Mouse (Mus musculus): ENCODE measurements around the gene Sh3bgr.

Sh3bgr gene

DNA sequence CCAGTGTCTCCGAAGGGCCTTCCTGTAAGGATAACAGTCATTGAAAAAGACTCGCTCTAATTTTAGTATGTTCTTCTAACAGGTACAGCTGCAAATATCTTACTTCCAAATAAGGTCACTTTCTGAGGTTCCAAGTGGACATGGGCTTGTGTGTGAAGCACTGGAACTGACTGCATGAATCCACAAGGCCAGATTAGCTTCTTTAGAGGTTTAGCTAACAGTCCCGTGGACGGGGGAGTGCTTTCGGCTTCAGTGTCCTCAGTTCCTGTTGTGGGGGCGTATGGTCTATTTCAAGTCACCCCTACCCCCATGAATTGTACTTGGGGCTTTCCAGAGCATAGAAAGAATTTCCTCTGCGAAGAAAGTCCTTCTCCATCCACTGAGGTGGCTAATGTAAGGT lies 10.6 kb downstream of the Sh3bgr start:
- no peak for DNase-seq

DNA sequence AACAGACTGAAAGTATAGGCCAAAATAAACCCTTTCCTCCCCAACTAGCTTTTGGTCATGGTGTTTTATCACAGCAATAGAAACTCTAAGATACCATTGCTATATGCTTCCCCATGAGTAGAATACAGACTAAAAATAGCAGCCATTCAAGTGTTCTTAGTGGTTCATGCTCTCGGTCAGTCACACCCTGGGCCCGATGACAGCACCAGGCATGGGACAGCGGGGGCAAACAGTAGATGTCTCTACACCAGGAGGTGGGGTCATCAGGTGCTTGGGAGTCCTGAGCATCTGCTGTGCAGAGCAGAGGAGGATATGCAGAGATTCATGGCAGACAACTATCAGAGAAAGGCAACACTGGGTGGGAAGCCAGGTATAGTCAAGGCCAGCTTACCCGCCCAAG lies 12.8 kb downstream of the Sh3bgr start:
- DNase-seq, result no peak

DNA sequence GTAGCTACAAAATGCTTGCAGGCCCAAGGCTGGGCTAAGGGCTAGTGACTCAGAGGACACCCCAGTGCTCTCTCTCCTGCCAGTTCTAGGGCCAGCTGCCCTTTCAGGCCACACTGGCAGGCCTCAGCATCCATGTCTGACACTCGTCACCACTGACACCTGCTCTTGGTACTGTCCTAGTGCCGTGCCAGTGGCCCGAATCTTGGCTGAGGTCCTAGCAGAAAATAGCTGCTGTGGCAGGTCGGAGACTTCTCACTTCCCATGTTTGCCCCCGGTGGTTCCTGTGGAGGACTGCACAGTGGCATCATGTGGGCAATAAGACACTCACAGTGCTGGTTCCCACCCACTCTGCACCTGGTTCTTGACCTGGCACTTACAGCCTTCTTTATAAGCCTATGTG lies 21.2 kb downstream of the Sh3bgr start:
- DNase-seq, result no peak

DNA sequence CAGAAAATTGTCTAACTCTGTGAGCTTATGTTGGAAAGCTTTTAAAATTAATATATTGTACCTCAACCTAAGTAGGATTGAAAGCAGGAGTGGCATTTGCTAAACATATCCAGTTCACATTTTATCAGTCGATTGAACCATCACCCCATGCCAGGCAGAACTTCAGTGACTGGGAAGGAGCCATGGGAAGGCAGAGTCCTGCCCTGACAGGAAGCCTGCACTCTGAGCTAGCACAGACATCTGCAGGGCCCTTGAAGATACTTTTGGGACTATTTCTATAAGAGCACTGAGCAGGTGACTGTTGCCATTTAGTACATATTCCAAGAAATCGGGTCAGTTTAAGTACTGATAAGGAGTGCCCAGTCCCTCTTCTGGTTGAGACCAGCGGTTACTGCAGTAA lies 21.7 kb downstream of the Sh3bgr start:
- no peak for DNase-seq

DNA sequence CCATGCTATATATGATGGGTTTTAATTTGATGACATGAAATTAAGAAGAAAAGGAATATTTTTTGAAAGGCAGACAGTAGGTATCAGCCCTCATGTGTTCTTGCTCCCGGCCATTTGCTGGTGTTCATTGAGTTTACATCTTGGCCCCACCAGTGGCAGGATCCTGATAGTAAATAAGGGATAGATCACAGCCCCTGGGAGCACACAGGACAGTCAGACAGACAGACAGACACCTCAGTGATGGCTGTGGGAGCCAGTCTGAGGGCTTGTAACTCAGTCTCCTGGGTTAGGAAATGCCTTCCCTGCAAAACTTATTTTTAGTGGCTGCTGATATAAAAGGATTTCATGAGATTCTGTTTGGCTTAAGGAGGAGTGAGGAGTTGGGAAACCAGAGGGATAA lies 22.2 kb downstream of the Sh3bgr start:
- DNase-seq, result no peak

DNA sequence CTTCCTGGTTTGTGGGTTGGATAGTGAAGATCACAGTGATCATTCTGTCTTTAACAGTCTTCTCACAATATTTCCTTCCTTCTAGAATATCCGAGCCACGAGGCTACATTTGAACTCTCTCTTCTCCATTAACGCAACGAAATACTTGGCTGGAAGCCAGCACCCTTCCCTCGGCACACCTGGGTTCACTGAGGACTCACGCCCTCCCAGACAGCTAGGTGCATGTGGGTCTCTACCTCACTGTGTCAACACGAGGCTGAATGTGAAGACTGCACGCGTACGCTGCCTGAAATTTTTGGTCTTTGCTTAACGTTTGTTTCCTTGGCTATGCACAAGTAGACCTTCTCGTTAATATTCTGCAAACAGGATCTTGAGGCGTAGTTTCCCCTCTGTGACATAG lies 28.2 kb downstream of the Sh3bgr start:
- DNase-seq, result no peak

DNA sequence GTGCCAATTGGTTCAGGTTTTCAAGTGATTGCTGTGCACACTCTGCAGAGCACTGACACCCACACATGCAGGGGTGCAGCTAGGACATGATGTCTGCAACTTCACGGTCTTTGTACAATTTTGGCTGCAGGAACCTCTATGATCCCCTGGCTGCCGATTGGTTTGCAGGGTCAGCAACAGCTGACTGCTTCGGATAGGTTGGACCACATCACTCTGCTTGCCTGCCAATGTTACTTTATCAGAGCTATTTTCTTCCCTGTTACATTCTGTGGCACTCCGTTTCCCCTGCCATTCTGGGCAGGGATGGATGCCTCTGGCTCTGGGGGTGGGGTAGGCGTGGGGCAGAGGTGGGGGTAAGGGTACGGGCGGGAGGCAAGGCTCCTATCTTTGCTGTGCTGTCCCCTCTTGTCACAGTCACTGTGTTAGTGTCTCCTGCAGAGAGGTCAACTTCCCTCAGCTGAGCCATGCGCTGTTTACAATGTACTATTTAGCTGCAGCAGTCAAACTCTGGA lies 28.9 kb downstream of the Sh3bgr start:
- DNase-seq, result no peak

DNA sequence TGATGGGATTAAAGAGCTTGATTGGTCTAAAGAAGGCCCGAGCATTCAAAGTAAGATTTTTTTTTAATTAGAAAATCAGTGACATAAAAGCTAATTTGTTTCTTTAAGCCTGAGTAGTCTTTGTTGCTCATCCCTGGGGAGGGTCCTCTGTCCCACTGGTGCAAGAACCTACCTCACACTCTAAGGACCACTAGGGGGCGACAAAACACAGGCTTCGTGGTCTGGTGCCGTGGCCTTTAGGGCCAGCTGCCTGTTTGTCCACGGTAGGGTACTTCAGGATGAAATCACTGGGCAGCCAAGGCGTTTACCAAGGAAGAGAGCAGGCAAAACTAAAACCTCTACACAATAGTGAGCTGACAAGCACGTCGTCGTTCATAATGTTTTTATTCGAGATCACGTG lies 30.2 kb downstream of the Sh3bgr start:
- peak; percentile 88 for DNase-seq

DNA sequence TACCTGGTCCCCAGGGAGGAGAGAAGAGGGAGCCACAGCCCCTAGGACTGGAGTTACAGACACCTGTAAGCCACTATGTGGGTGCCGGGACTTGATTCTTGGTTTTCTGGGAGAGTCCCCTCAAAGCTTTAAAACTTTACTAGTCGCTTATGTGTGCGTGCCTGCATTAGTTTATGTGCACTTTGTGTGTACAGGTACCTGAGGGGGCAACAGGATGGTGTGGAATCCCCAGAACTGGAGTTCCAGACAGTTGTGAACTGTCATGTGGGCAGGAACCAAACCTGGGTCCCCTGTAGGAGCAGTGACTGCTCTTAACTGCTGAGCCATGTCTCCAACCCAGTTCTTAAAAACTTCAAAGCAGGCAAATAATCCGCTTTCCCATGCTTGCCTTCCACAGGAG lies 31.0 kb downstream of the Sh3bgr start:
- no peak for DNase-seq

DNA sequence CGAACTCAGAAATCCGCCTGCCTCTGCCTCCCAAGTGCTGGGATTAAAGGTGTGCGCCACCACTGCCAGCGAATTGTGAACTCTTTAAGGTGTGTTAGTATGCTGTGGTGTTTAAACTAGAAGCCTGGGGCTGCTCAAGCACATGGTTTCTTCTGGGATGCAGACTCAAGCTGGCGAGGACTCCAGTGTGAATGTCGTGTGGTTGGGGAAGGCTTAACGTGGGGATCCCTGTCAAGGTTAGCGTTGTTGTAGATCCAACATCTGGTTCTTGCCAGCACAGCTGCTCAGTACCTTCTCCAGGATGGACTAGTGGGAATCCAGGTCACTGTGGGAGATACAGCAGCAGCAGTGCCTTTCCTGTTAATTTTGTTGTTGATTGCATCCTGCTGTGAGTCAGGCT lies 31.7 kb downstream of the Sh3bgr start:
- DNase-seq, result no peak

DNA sequence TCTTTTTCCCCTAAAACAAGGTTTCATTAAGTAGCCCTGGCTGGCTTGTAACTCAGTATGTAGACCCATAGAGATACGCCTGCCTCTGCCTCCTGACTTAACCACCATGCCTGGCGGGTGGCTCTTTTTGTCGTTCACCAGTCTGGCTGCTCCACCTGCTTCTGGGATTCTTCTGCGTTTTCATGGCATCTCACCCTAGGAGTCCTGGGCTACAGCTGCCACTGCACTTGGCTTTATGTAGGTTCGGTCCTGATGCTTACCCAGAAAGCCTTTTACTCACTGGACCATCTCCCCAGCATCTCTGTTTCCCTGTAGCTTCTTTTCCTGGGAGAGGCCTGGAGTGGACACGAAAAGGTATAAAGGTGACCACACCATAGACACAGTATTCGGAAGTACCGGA lies 33.7 kb downstream of the Sh3bgr start:
- no peak for DNase-seq

DNA sequence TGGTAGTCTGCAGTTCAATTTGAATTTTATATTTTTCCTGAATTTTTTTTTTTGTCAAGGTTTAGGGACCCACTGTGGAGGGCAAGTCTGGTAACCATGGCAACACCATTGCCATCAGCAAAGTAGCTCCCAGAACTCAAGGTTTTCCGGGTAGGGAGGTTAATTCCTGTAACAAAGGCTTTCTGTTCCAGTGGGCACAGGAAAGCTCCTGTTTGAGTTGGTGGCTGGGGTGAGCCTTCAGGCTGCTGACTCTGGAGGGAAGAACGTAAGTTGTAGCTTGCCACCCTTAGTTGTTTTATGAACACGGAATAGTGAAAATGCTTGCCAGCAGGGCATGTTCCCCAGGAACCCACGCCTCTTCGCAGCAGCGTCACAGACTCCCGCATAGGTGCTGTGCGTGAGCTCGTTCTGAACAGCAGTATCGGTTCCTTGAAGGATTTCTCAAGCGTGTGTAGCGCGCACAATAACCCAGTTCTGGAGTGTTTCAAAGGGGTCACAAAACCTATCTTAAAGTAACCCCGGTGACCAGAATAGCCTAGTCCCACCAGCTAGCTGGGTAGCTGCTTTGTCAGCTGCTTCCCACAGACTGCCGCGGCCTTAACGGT lies 35.2 kb downstream of the Sh3bgr start, which contains the start of gene B3galt5:
Gene B3galt5 (plus strand): TSS at position 436 of the 605 bp plus-strand sequence.
- DNase-seq, result peak; percentile 41

DNA sequence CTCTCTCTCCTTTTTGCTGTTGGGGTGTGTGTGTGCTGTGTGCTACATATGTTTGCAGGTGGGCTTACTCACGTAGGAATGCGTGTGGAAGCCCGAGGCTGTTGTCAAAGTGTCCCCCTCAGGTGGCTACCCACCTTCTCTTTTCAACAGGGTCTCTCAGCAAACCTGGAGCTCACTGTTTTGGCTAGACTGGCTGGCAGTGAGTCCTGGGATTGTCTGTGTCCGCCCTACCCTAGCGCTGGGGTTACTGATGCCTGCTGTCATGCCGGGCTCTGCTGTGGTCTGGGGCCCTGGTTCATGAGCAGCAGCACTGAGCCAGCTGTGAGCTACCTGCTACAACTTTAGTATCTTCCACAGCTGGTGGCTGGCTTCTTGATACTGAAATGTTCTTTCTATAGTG lies 44.2 kb downstream of the Sh3bgr start:
- DNase-seq, result no peak

DNA sequence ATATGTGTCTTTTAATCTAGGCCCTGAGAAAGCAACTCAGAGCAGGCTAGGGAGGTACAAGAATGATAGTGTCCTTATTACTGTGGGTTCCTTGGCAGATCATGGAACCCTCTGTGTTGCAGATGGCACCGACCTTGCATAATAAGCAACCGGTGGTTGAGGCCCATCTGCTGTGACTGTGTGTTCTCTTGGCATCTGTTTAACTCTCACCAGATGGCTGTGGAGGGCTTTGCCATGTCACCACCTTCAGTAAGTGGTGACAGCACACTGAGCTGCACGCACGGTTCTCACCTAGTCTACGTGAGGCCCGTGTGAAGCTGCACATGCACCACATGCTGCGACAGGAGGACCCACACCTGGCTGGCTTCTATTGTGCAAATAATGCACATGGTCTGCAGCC lies 49.4 kb downstream of the Sh3bgr start:
- DNase-seq, result no peak

DNA sequence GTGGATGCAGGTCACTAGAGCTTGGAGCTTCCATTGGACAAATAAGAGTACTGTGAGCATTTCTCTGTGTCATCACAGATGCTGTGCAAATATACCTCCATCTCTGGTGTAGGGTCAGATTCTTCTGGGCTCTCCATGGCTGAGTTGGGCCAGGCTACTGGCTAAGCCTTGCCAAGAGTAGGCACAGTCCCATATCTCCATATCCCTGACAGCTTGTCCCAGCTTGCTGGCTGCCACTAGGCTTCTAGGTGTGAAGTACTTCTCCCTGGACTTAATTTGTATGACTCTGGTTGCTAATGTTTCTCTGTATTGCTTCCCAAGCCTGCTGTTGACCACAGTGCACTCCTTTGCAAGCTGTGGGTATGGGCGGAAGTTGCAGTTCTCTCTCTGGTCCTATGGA lies 51.9 kb downstream of the Sh3bgr start:
- DNase-seq, result no peak

DNA sequence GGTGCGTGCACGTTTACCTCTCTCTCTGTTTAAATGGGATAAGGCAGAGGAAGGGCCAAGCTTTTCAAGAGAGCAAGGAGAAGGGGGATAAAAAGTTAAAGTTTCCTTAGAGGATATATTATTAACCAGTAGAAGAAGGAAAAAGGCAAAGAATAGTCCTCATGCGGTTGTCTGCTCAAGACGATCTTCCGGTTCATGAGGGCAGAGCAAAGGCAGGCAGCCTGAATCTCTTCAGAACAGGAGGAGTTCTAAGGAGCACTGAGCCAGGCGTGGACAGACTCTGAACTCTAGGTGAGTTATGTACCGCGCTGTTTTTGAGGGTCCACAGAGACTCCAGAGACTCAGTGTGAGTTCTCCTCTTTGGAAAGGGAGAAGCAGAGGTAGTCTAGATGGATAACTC lies 58.2 kb downstream of the Sh3bgr start:
- no peak for DNase-seq

DNA sequence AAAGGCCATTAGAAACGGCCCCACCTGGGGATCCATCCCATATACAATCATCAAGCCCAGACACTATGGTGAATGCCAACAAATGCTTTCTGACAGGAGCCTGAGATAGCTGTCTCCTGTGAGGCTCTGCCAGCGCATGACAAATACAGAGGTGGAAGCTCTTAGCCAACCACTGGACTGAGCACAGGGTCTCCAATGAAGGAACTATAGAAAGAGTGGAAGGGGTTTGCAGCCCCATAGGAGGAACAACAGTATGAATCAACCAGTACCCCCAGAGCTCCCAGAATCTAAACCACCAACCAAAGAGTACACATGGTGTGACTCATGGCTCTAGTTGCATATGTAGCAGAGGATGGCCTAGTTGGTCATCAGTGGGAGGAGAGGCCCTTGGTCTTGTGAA lies 71.5 kb downstream of the Sh3bgr start:
- DNase-seq, result no peak

DNA sequence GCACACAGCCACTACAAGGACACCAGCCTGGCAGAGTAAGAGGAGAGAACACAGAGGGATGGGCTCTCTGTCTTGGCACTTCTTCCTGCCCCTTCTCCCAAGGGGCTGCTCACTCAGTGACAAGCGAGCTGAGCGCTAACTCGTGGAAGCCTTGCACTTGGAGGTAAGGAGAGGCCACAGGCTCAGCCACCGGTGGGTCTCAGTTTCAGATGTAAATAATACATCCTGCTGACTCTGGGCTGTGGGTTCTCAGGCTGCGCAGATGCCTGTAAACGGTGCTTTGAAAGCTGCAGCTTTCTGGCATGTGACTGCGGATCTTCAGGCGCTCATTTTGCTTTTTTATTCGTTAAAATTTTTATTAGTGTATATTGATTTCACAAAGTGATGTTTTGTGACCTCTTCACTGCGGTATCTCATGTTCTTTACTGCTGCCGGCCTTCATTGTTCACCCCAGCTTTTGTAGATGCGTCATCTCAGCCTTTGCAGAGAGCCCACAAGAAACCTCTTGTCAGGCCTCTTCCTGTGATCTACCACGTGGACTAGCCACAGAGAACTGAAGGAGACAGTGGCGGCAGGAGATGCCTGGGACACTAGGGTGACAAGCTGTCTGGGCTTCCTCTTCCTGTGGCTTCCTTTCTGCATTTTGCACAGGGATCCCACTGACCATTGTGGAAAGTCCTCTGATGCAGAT lies 72.8 kb downstream of the Sh3bgr start:
- no peak for DNase-seq

DNA sequence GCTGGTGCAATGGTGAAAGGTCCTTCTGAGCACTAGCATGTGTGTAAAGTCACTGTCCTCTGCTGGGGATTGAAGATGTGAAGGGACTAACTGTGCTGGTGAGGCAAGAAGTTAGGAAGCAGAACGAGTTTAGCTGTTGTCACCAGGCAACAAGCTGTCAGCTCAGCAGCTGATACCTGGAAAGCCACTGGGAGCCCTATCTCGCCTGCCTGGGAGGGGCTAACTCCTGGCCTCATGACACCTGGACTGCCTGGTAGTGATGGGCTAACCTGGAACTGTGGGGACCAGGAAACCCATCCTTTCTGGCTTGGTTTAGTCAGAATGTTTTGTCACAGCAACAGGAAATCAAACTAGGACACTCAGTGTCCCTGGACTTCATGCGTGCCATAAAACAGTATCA lies 76.3 kb downstream of the Sh3bgr start:
- no peak for DNase-seq

Measured in embryo, embryonic 11 days (tissue).